Mouse (Mus musculus) left cerebral cortex, adult 9 months (tissue): Measurements from ENCODE around the gene Bcas3.
"Not testable (repeated sequence)": the region's sequence is repeated elsewhere in the genome, so short reads cannot be mapped to it uniquely, and the experiment has no call there.

Experiments used
- DNase-seq, 2 experiments: peaks; one replicate each; pipeline ENCODE4 v3.0.0; 2022; ENCODE audit warnings: low spot score in 2 of 2

Gene Bcas3

GRCm38 (mm10) chr11:85482737-85483467 is 129.9 kb downstream of the Bcas3 start:
- no peak for DNase-seq

- DNase-seq = no peak
These were observed 132.4 kb downstream of the Bcas3 start for GRCm38 (mm10) chr11:85485197-85485940.

- DNase-seq = no peak
These were observed 134.5 kb downstream of the Bcas3 start for GRCm38 (mm10) chr11:85487501-85487900.

GRCm38 (mm10) chr11:85492231-85492630 is 139.3 kb downstream of the Bcas3 start:
- peak; percentile 46 to 78 for DNase-seq

GRCm38 (mm10) chr11:85492666-85493065 is 139.7 kb downstream of the Bcas3 start:
- DNase-seq = no peak

GRCm38 (mm10) chr11:85499561-85499960 is 146.6 kb downstream of the Bcas3 start:
- no peak for DNase-seq

GRCm38 (mm10) chr11:85502031-85502430 is 149.1 kb downstream of the Bcas3 start:
- no peak for DNase-seq

GRCm38 (mm10) chr11:85504812-85505211 is 151.8 kb downstream of the Bcas3 start:
- not testable (repeated sequence) for DNase-seq

GRCm38 (mm10) chr11:85505811-85506210 is 152.8 kb downstream of the Bcas3 start:
- DNase-seq = no peak

- DNase-seq = no peak
These were observed 156.4 kb downstream of the Bcas3 start for GRCm38 (mm10) chr11:85509334-85509733.

GRCm38 (mm10) chr11:85511270-85511904 is 158.4 kb downstream of the Bcas3 start:
- no peak for DNase-seq

- DNase-seq = no peak
These were observed 163.8 kb downstream of the Bcas3 start for GRCm38 (mm10) chr11:85516724-85517123.

- DNase-seq = peak in 1 of 2 experiments; percentile 14
These were observed 165.2 kb downstream of the Bcas3 start for GRCm38 (mm10) chr11:85518025-85518756.

- no peak for DNase-seq
These were observed 167.3 kb downstream of the Bcas3 start for GRCm38 (mm10) chr11:85520236-85520635.

- no peak for DNase-seq
These were observed 168.0 kb downstream of the Bcas3 start for GRCm38 (mm10) chr11:85520996-85521395.

- no peak for DNase-seq
These were observed 170.7 kb downstream of the Bcas3 start for GRCm38 (mm10) chr11:85523646-85524045.

GRCm38 (mm10) chr11:85524186-85524585 is 171.2 kb downstream of the Bcas3 start:
- DNase-seq = peak in 1 of 2 experiments; percentile 73

GRCm38 (mm10) chr11:85524841-85525500 is 172.0 kb downstream of the Bcas3 start:
- DNase-seq = peak in 1 of 2 experiments; percentile 51

- DNase-seq = no peak
These were observed 172.5 kb downstream of the Bcas3 start for GRCm38 (mm10) chr11:85525501-85525885.

GRCm38 (mm10) chr11:85525979-85526775 is 173.2 kb downstream of the Bcas3 start:
- DNase-seq = no peak
